Mouse (Mus musculus): ENCODE results near the gene Dusp6. TPM values are rescaled to one million over a fixed set of nuclear protein-coding genes. Genes with fewer than 3 reads are reported as not detected.

The Dusp6 gene
- polyA plus RNA-seq, 1 experiment = not detected

DNA sequence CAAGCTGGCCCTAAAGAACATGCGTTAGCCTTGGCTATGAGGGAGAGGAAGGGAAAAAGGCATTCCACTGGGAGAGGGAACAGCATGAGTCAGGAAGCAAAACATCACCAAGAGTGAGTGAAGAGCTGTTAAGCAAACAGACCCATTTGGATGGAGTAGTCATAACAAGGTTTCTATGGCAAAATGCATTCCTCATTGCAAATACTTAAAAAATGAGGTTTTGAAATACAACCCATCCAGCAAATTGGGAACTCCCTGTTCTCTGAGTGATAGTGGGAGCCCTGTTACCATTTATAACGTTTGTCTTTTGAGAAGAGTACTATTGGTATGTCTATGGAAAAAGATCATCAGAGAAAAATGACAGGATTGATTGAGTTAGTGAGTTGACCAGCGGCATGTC, 34.7 kb downstream of the Dusp6 start:
- 83% methylated on average over 3 of the region's 3 CpGs for WGBS
- Histone ChIP-seq H3K27ac (ENCODE audit: insufficient read depth, low read depth, low read length) (no peak overlapping the region), H3K4me1 (ENCODE audit: control insufficient read depth, insufficient read depth, low read length) (peaks cover 9% of the 10 kb centered on the region), H3K4me3 (ENCODE audit: insufficient read depth, low read depth, low read length) (no peak overlapping the region)
- TF ChIP-seq POLR2A (IDR thresholded peaks at IDR 0.05; ENCODE audit: insufficient read depth, low read depth, low read length) (no peak), CTCF (IDR thresholded peaks at IDR 0.05; ENCODE audit: insufficient read depth, low read depth, low read length) (no peak)

GRCm38 (mm10) chr10:99298328-99299295, 35.6 kb downstream of the Dusp6 start:
- Histone ChIP-seq H3K27ac (ENCODE audit: insufficient read depth, low read depth, low read length) (no peak overlapping the region), H3K4me3 (ENCODE audit: insufficient read depth, low read depth, low read length) (no peak overlapping the region), H3K4me1 (ENCODE audit: control insufficient read depth, insufficient read depth, low read length) (peaks cover 9% of the 10 kb centered on the region)
- WGBS = 50% methylated on average over 18 of the region's 18 CpGs
- TF ChIP-seq POLR2A (IDR thresholded peaks at IDR 0.05; ENCODE audit: insufficient read depth, low read depth, low read length) = no peak
- no peak for TF ChIP-seq CTCF (IDR thresholded peaks at IDR 0.05; ENCODE audit: insufficient read depth, low read depth, low read length)

GRCm38 (mm10) chr10:99299303-99299702, 36.3 kb downstream of the Dusp6 start:
- no peak for TF ChIP-seq POLR2A (IDR thresholded peaks at IDR 0.05; ENCODE audit: insufficient read depth, low read depth, low read length)
- TF ChIP-seq CTCF (IDR thresholded peaks at IDR 0.05; ENCODE audit: insufficient read depth, low read depth, low read length) = no peak
- no peak overlapping the region for H3K27ac ChIP-seq (ENCODE audit: insufficient read depth, low read depth, low read length)
- H3K4me1 ChIP-seq (ENCODE audit: control insufficient read depth, insufficient read depth, low read length) = peaks cover 9% of the 10 kb centered on the region
- 67% methylated on average over 9 of the region's 9 CpGs for WGBS
- no peak overlapping the region for H3K4me3 ChIP-seq (ENCODE audit: insufficient read depth, low read depth, low read length)

DNA sequence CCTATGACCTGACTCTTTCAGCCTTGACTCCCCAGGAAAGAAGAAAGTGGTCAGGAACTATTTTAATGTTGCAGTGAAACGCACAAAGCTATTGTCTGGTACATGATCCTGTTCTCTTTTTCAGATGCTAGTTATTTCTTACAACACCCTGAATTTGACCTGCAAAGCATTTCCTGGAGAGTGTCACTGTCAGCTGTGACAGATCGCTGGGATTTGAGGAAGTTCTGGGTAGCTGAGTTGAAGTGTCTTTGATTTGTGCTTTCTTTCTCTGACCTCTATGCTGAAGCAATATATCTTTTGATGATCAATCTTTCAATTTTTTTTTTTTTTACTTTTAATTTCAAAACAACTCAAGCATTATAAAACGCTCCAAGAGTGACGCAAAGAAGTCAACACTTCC, 39.0 kb downstream of the Dusp6 start:
- Histone ChIP-seq H3K4me3 (ENCODE audit: insufficient read depth, low read depth, low read length) (no peak overlapping the region), H3K4me1 (ENCODE audit: control insufficient read depth, insufficient read depth, low read length) (peaks cover 9% of the 10 kb centered on the region), H3K27ac (ENCODE audit: insufficient read depth, low read depth, low read length) (no peak overlapping the region)
- WGBS = 81% methylated on average over 4 of the region's 4 CpGs
- no peak for TF ChIP-seq POLR2A (IDR thresholded peaks at IDR 0.05; ENCODE audit: insufficient read depth, low read depth, low read length)
- no peak for TF ChIP-seq CTCF (IDR thresholded peaks at IDR 0.05; ENCODE audit: insufficient read depth, low read depth, low read length)

- WGBS = 83% methylated on average over 4 of the region's 4 CpGs
- peaks cover 6% of the 10 kb centered on the region for H3K4me1 ChIP-seq (ENCODE audit: control insufficient read depth, insufficient read depth, low read length)
These were observed 45.8 kb downstream of the Dusp6 start for GRCm38 (mm10) chr10:99308837-99309236.

GRCm38 (mm10) chr10:99309617-99310016, 46.6 kb downstream of the Dusp6 start:
- no peak overlapping the region for H3K27ac ChIP-seq (ENCODE audit: insufficient read depth, low read depth, low read length)
- peaks cover 6% of the 10 kb centered on the region for H3K4me1 ChIP-seq (ENCODE audit: control insufficient read depth, insufficient read depth, low read length)
- H3K4me3 ChIP-seq (ENCODE audit: insufficient read depth, low read depth, low read length) = no peak overlapping the region
- 67% methylated on average over 9 of the region's 9 CpGs for WGBS
- no peak for TF ChIP-seq POLR2A (IDR thresholded peaks at IDR 0.05; ENCODE audit: insufficient read depth, low read depth, low read length)
- no peak for TF ChIP-seq CTCF (IDR thresholded peaks at IDR 0.05; ENCODE audit: insufficient read depth, low read depth, low read length)

More at GRCm38 (mm10) chr10:99308837-99309236, 45.8 kb downstream of the Dusp6 start:
- TF ChIP-seq CTCF (IDR thresholded peaks at IDR 0.05; ENCODE audit: insufficient read depth, low read depth, low read length) (no peak), POLR2A (IDR thresholded peaks at IDR 0.05; ENCODE audit: insufficient read depth, low read depth, low read length) (no peak)
- Histone ChIP-seq H3K4me3 (ENCODE audit: insufficient read depth, low read depth, low read length) (no peak overlapping the region), H3K27ac (ENCODE audit: insufficient read depth, low read depth, low read length) (no peak overlapping the region)

- Histone ChIP-seq H3K27ac (ENCODE audit: insufficient read depth, low read depth, low read length) (no peak overlapping the region), H3K4me1 (ENCODE audit: control insufficient read depth, insufficient read depth, low read length) (peaks cover 6% of the 10 kb centered on the region), H3K4me3 (ENCODE audit: insufficient read depth, low read depth, low read length) (no peak overlapping the region)
- 54% methylated on average over 10 of the region's 10 CpGs for WGBS
- TF ChIP-seq POLR2A (IDR thresholded peaks at IDR 0.05; ENCODE audit: insufficient read depth, low read depth, low read length) (no peak), CTCF (IDR thresholded peaks at IDR 0.05; ENCODE audit: insufficient read depth, low read depth, low read length) (no peak)
These were observed 47.2 kb downstream of the Dusp6 start for GRCm38 (mm10) chr10:99310204-99310603.

- no peak overlapping the region for H3K4me3 ChIP-seq (ENCODE audit: insufficient read depth, low read depth, low read length)
- TF ChIP-seq CTCF (IDR thresholded peaks at IDR 0.05; ENCODE audit: insufficient read depth, low read depth, low read length) (no peak), POLR2A (IDR thresholded peaks at IDR 0.05; ENCODE audit: insufficient read depth, low read depth, low read length) (no peak)
- H3K4me1 ChIP-seq (ENCODE audit: control insufficient read depth, insufficient read depth, low read length) = peaks cover 6% of the 10 kb centered on the region
- WGBS = 94% methylated on average over 1 of the region's 1 CpGs
- no peak overlapping the region for H3K27ac ChIP-seq (ENCODE audit: insufficient read depth, low read depth, low read length)
These were observed 48.9 kb downstream of the Dusp6 start for GRCm38 (mm10) chr10:99311956-99312355.

GRCm38 (mm10) chr10:99314366-99314765, 51.3 kb downstream of the Dusp6 start:
- H3K4me3 ChIP-seq (ENCODE audit: insufficient read depth, low read depth, low read length) = no peak overlapping the region
- 85% methylated on average over 7 of the region's 7 CpGs for WGBS
- TF ChIP-seq POLR2A (IDR thresholded peaks at IDR 0.05; ENCODE audit: insufficient read depth, low read depth, low read length) (no peak), CTCF (IDR thresholded peaks at IDR 0.05; ENCODE audit: insufficient read depth, low read depth, low read length) (no peak)

More at GRCm38 (mm10) chr10:99314366-99314765, 51.3 kb downstream of the Dusp6 start:
- peaks cover 6% of the 10 kb centered on the region for H3K4me1 ChIP-seq (ENCODE audit: control insufficient read depth, insufficient read depth, low read length)
- no peak overlapping the region for H3K27ac ChIP-seq (ENCODE audit: insufficient read depth, low read depth, low read length)

Measured in olfactory bulb, adult 2 months (tissue).